In genomic region chr10:39140843-39141242, GRCm38 (mm10) we compare ENCODE assay signal across 31 mouse cellular contexts. TPM values are rescaled to one million over a fixed set of nuclear protein-coding genes. Genes with fewer than 3 reads are reported as not detected.
DNase-seq lines count a peak whose midpoint lies in the region; ATAC-seq and TF ChIP-seq lines count a peak whose summit lies in the region.
"Had no signal": no experiment of that assay in that cellular context is flagged by ENCODE, and none has a peak within 500 bp of the region (broad histone marks: within the 10 kb centered on the region; RNA-seq: fewer than 3 reads in every experiment).

No protein-coding gene starts in this region.

- no peak overlapping the region for H3K4me2 ChIP-seq in hindbrain, embryonic 12.5 days (replicated peaks)
- H3K4me2 ChIP-seq in hindbrain, postnatal 0 days (ENCODE audit: low read depth, low read length) = no peak overlapping the region
- no peak overlapping the region for H3K4me2 ChIP-seq in neural tube, embryonic 11.5 days (ENCODE audit: low read depth)
- no peak overlapping the region for H3K4me2 ChIP-seq in kidney, embryonic 15.5 days
- H3K4me2 ChIP-seq: embryonic facial prominence, embryonic 13.5 days; forebrain, embryonic 12.5 days; forebrain, embryonic 15.5 days; heart, embryonic 11.5 days had no signal

- ATAC-seq in hindbrain, embryonic 12.5 days (ENCODE audit: low FRiP score) = peak; percentile 63; the same call in 1 of the 2 replicates
- ATAC-seq in hindbrain, postnatal 0 days = no peak
- ATAC-seq in neural tube, embryonic 11.5 days (ENCODE audit: insufficient read depth, low FRiP score, low TSS enrichment) = peak; percentile 78; the same call in 1 of the 2 replicates
- ATAC-seq in kidney, embryonic 15.5 days (replicated peaks; ENCODE audit: low FRiP score) = no peak
- ATAC-seq: forebrain, embryonic 15.5 days; intestine, postnatal 0 days; Patski had no signal

- H3K36me3 ChIP-seq in hindbrain, embryonic 12.5 days = peaks cover 42% of the 10 kb centered on the region
- peaks cover 8% of the 10 kb centered on the region; the same call in 1 of the 2 replicates for H3K36me3 ChIP-seq in hindbrain, postnatal 0 days (ENCODE audit: insufficient read depth, low read length)
- H3K36me3 ChIP-seq in neural tube, embryonic 11.5 days (ENCODE audit: control insufficient read depth, insufficient read depth, low read length) = peaks cover 4% of the 10 kb centered on the region; the same call in 1 of the 2 replicates
- peaks cover 80% of the 10 kb centered on the region for H3K36me3 ChIP-seq in kidney, embryonic 15.5 days

- no peak overlapping the region for H3K27ac ChIP-seq in hindbrain, embryonic 12.5 days
- H3K27ac ChIP-seq in hindbrain, postnatal 0 days = no peak overlapping the region
- no peak overlapping the region for H3K27ac ChIP-seq in neural tube, embryonic 11.5 days (ENCODE audit: low read depth, low read length)
- H3K27ac ChIP-seq in kidney, embryonic 15.5 days = no peak overlapping the region
- H3K27ac ChIP-seq: embryonic facial prominence, embryonic 10.5 days; embryonic facial prominence, embryonic 13.5 days; forebrain, embryonic 12.5 days; forebrain, embryonic 15.5 days; gastrocnemius, adult 2 months had no signal

- H3K9me3 ChIP-seq in hindbrain, embryonic 12.5 days (replicated peaks) = no peaks in the 10 kb centered on the region
- H3K9me3 ChIP-seq in hindbrain, postnatal 0 days (ENCODE audit: low read length) = no peaks in the 10 kb centered on the region
- H3K9me3 ChIP-seq in neural tube, embryonic 11.5 days (ENCODE audit: control insufficient read depth, low read length) = no peaks in the 10 kb centered on the region
- no peaks in the 10 kb centered on the region for H3K9me3 ChIP-seq in kidney, embryonic 15.5 days (replicated peaks)
- H3K9me3 ChIP-seq: embryonic facial prominence, embryonic 10.5 days; embryonic facial prominence, embryonic 13.5 days; forebrain, embryonic 12.5 days; forebrain, embryonic 15.5 days; G1E had no signal

- no peak overlapping the region for H3K9ac ChIP-seq in hindbrain, embryonic 12.5 days
- H3K9ac ChIP-seq in hindbrain, postnatal 0 days (replicated peaks; ENCODE audit: low read length) = no peak overlapping the region
- H3K9ac ChIP-seq in neural tube, embryonic 11.5 days (ENCODE audit: low read length) = no peak overlapping the region
- H3K9ac ChIP-seq in kidney, embryonic 15.5 days = no peak overlapping the region
- H3K9ac ChIP-seq: embryonic facial prominence, embryonic 13.5 days; forebrain, embryonic 12.5 days; forebrain, embryonic 15.5 days had no signal

- WGBS in hindbrain, embryonic 12.5 days = 47% methylated on average over 14 of the region's 14 CpGs
- WGBS in hindbrain, postnatal 0 days = 47% methylated on average over 14 of the region's 14 CpGs
- 46% methylated on average over 14 of the region's 14 CpGs for WGBS in neural tube, embryonic 11.5 days
- WGBS in kidney, embryonic 15.5 days = 75% methylated on average over 14 of the region's 14 CpGs

- TF ChIP-seq CTCF in hindbrain, postnatal 0 days (IDR thresholded peaks at IDR 0.05; ENCODE audit: low read depth) = no peak

- no peak overlapping the region for H3K4me3 ChIP-seq in hindbrain, embryonic 12.5 days
- H3K4me3 ChIP-seq in hindbrain, postnatal 0 days (ENCODE audit: low read length) = no peak overlapping the region
- H3K4me3 ChIP-seq in neural tube, embryonic 11.5 days (ENCODE audit: low read depth, low read length) = no peak overlapping the region
- H3K4me3 ChIP-seq in kidney, embryonic 15.5 days (replicated peaks) = no peak overlapping the region
- H3K4me3 ChIP-seq: embryonic facial prominence, embryonic 10.5 days; embryonic facial prominence, embryonic 13.5 days; erythroblast, embryonic 14.5 days; forebrain, embryonic 12.5 days; forebrain, embryonic 15.5 days; gastrocnemius, adult 2 months had no signal

- H3K4me1 ChIP-seq in hindbrain, embryonic 12.5 days = no peaks in the 10 kb centered on the region
- H3K4me1 ChIP-seq in hindbrain, postnatal 0 days (ENCODE audit: insufficient read depth, low read length) = no peaks in the 10 kb centered on the region
- H3K4me1 ChIP-seq in neural tube, embryonic 11.5 days (ENCODE audit: control insufficient read depth, insufficient read depth, low read length) = no peaks in the 10 kb centered on the region
- 0 out of 2 replicates have a peak, but pooled peaks cover under 1% of the 10 kb centered on the region for H3K4me1 ChIP-seq in kidney, embryonic 15.5 days
- H3K4me1 ChIP-seq: forebrain, embryonic 15.5 days had no signal

- no peaks in the 10 kb centered on the region for H3K27me3 ChIP-seq in hindbrain, embryonic 12.5 days
- H3K27me3 ChIP-seq in hindbrain, postnatal 0 days (ENCODE audit: insufficient read depth, low read length) = no peaks in the 10 kb centered on the region
- no peaks in the 10 kb centered on the region for H3K27me3 ChIP-seq in neural tube, embryonic 11.5 days (ENCODE audit: control insufficient read depth, insufficient read depth, low read length)
- no peaks in the 10 kb centered on the region for H3K27me3 ChIP-seq in kidney, embryonic 15.5 days
- H3K27me3 ChIP-seq: embryonic facial prominence, embryonic 13.5 days; forebrain, embryonic 12.5 days; forebrain, embryonic 15.5 days; Patski had no signal

- peak; percentile 37 for DNase-seq in embryo, embryonic 10 days (ENCODE audit: low spot score)
- no peak for DNase-seq in embryo, embryonic 9.5 days (ENCODE audit: extremely low spot score)
- DNase-seq in hindbrain, postnatal 0 days (ENCODE audit: low spot score) = no peak
- DNase-seq in embryo, embryonic 10.5 days (ENCODE audit: low spot score) = peak; percentile 61
- DNase-seq in neural tube, embryonic 11.5 days (ENCODE audit: low spot score) = peak; percentile 76
- no peak for DNase-seq in kidney, adult 9 months
- DNase-seq: adrenal gland, adult 2 months; adrenal gland, postnatal 14 days; cerebellum, adult 11 months; cerebellum, adult 2 months; cerebellum, adult 9-11 months; cerebellum, postnatal 25 days; gastrocnemius, adult 2 months; gastrocnemius, postnatal 14 days; heart, adult 11 months had no signal

RNA-seq across cellular contexts. Expression of gene Tube1, which starts 7.1 kb away (rescaled TPM):
- 14.4 and 18.5 TPM in 2 replicates for polyA plus RNA-seq in hindbrain, embryonic 12.5 days (2016; fragmentation: Nextera tagmentation; extraction: Ambion mirVana)
- 3.3 and 3.8 TPM in 2 replicates for total RNA-seq in hindbrain, postnatal 0 days (2014; rRNA removed)
- 3.6 and 3.7 TPM in 2 replicates for polyA plus RNA-seq in hindbrain, postnatal 0 days (2015; fragmentation: Nextera tagmentation; extraction: Ambion mirVana)
- 22.2 and 25.5 TPM in 2 replicates for polyA plus RNA-seq in neural tube, embryonic 11.5 days (2014; fragmentation: Nextera tagmentation; extraction: Ambion mirVana)
- polyA plus RNA-seq in kidney, embryonic 15.5 days (2015; fragmentation: Nextera tagmentation; extraction: Ambion mirVana) = 15.6 and 16.2 TPM in 2 replicates

RNA-seq across cellular contexts. Expression of gene Fam229b, which starts 7.1 kb away (rescaled TPM):
- polyA plus RNA-seq in hindbrain, embryonic 12.5 days (2016; fragmentation: Nextera tagmentation; extraction: Ambion mirVana) = 18.4 and 20.8 TPM in 2 replicates
- total RNA-seq in hindbrain, postnatal 0 days (2014; rRNA removed) = 18.0 and 22.8 TPM in 2 replicates
- 43.8 and 45.9 TPM in 2 replicates for polyA plus RNA-seq in hindbrain, postnatal 0 days (2015; fragmentation: Nextera tagmentation; extraction: Ambion mirVana)
- polyA plus RNA-seq in neural tube, embryonic 11.5 days (2014; fragmentation: Nextera tagmentation; extraction: Ambion mirVana) = 11.8 and 13.6 TPM in 2 replicates
- polyA plus RNA-seq in kidney, embryonic 15.5 days (2015; fragmentation: Nextera tagmentation; extraction: Ambion mirVana) = 13.9 and 14.4 TPM in 2 replicates
- polyA plus RNA-seq: erythroblast, embryonic 14.5 days had no signal

RNA-seq across cellular contexts. Expression of gene Ccn6, which starts 22.8 kb away (rescaled TPM):
- polyA plus RNA-seq in hindbrain, embryonic 12.5 days (2016; fragmentation: Nextera tagmentation; extraction: Ambion mirVana) = 0.31 and 1.3 TPM in 2 replicates
- total RNA-seq in hindbrain, postnatal 0 days (2014; rRNA removed) = 0.65 and 2.0 TPM in 2 replicates
- polyA plus RNA-seq in hindbrain, postnatal 0 days (2015; fragmentation: Nextera tagmentation; extraction: Ambion mirVana) = 0.35 and 0.49 TPM in 2 replicates
- 0.56 and 0.58 TPM in 2 replicates for polyA plus RNA-seq in neural tube, embryonic 11.5 days (2014; fragmentation: Nextera tagmentation; extraction: Ambion mirVana)
- polyA plus RNA-seq in kidney, embryonic 15.5 days (2015; fragmentation: Nextera tagmentation; extraction: Ambion mirVana) = 0.36 and 0.40 TPM in 2 replicates
- total RNA-seq: adrenal gland, adult 2 months; common myeloid progenitor, adult 5-6 weeks; G1E; gastrocnemius, adult 2 months; heart, adult 8-10 months; heart, postnatal 25 days; hematopoietic stem cell, adult 5-6 weeks had no signal
- polyA plus RNA-seq: erythroblast, embryonic 14.5 days; G1E; heart, postnatal 0 days; intestine, postnatal 0 days had no signal

Comparison
In these comparisons a context has a peak if more than half of its experiments do, and no peak if none do; other contexts are left out.
1. DNase-seq: peak in embryo, embryonic 10 days (single experiment), embryo, embryonic 10.5 days (single experiment) and neural tube, embryonic 11.5 days (single experiment); none in embryo, embryonic 9.5 days (single experiment), hindbrain, postnatal 0 days (single experiment) and kidney, adult 9 months (single experiment).
2. ATAC-seq: peak in hindbrain, embryonic 12.5 days (single experiment) and neural tube, embryonic 11.5 days (single experiment); none in hindbrain, postnatal 0 days (single experiment) and kidney, embryonic 15.5 days (single experiment).